Mouse (Mus musculus) heart, embryonic 14.5 days (tissue): ENCODE results near the gene Tmem135. TPM values are rescaled to one million over a fixed set of nuclear protein-coding genes. Genes with fewer than 3 reads are reported as not detected.

ENCODE experiments used
- ATAC-seq: fragments of 200-750 bp; cut with Nextera tagmentation; 2 replicates; pipeline ENCODE4 v1.8.0; 2017; ENCODE audit warnings: low read depth, moderate TSS enrichment; ENCODE audit not compliant: insufficient number of reproducible peaks, insufficient read depth, low FRiP score
- H3K27ac ChIP-seq, 2 experiments: fragments of 200-500 bp in 1 of 2; fragments of 300-500 bp in 1 of 2; sonication (generic) in 1 of 2; replicated peaks in 1 of 2; 2 replicates each; pipeline ENCODE4 v1.5.1; 2012 to 2014; ENCODE audit warnings: low read depth in 2 of 2, low read length in 2 of 2, control low read depth in 1 of 2, mild to moderate bottlenecking in 1 of 2, mixed read lengths in 1 of 2; ENCODE audit not compliant: control insufficient read depth in 1 of 2, insufficient read depth in 1 of 2
- H3K27me3 ChIP-seq: fragments of 300-500 bp; sonication (generic); 2 replicates; pipeline ENCODE4 v1.6.1; 2014; ENCODE audit warnings: mild to moderate bottlenecking, low read length, control low read depth; ENCODE audit not compliant: control insufficient read depth, insufficient read depth
- H3K36me3 ChIP-seq: fragments of 300-500 bp; sonication (generic); 2 replicates; pipeline ENCODE4 v1.6.1; 2014; ENCODE audit warnings: mild to moderate bottlenecking, control low read depth, low read length, mixed read lengths; ENCODE audit not compliant: control insufficient read depth, insufficient read depth
- H3K4me1 ChIP-seq, 2 experiments: fragments of 200-500 bp in 1 of 2; fragments of 300-500 bp in 1 of 2; sonication (generic) in 1 of 2; 2 replicates each; pipeline ENCODE4 v1.6.1; 2012 to 2014; ENCODE audit warnings: low read length in 2 of 2, control low read depth in 1 of 2, mixed read lengths in 1 of 2; ENCODE audit not compliant: control insufficient read depth in 2 of 2, insufficient read depth in 2 of 2
- H3K4me2 ChIP-seq: fragments of 300-500 bp; sonication (generic); 2 replicates; pipeline ENCODE4 v1.6.1; 2014; ENCODE audit warnings: mild to moderate bottlenecking, low read length
- H3K4me3 ChIP-seq, 2 experiments: fragments of 200-500 bp in 1 of 2; fragments of 300-500 bp in 1 of 2; sonication (generic) in 1 of 2; 2 replicates each; pipeline ENCODE4 v1.5.1; 2012 to 2014; ENCODE audit warnings: low read length in 2 of 2, mild to moderate bottlenecking in 2 of 2, control low read depth in 1 of 2, low read depth in 1 of 2, moderate library complexity in 1 of 2; ENCODE audit not compliant: control insufficient read depth in 1 of 2, insufficient read depth in 1 of 2
- H3K9ac ChIP-seq: fragments of 300-500 bp; sonication (generic); 2 replicates; pipeline ENCODE4 v1.6.1; 2014; ENCODE audit warnings: mild to moderate bottlenecking, low read length
- H3K9me3 ChIP-seq: fragments of 300-500 bp; sonication (generic); 2 replicates; pipeline ENCODE4 v1.6.1; 2016; ENCODE audit warnings: low read length, control low read depth; ENCODE audit not compliant: control insufficient read depth
- WGBS: fragments of 180-500 bp; shearing (Covaris S2); extraction: QIAGEN DNeasy Blood & Tissue Kit; methylation state at CpG from one replicate; pipeline ENCODE4 v1.1.7; 2014; 5-methylcytosine and 5-hydroxymethylcytosine counted together
- polyA plus RNA-seq: library from polyadenylated mRNA; unstranded; fragments of >200 nt; fragmentation: Nextera tagmentation; extraction: Ambion mirVana; gene quantifications from 2 replicates; pipeline ENCODE4 v1.2.1, GENCODE M21; 2014

The Tmem135 gene
- polyA plus RNA-seq, 1 experiment from 2014 or later = 28.4 TPM

DNA sequence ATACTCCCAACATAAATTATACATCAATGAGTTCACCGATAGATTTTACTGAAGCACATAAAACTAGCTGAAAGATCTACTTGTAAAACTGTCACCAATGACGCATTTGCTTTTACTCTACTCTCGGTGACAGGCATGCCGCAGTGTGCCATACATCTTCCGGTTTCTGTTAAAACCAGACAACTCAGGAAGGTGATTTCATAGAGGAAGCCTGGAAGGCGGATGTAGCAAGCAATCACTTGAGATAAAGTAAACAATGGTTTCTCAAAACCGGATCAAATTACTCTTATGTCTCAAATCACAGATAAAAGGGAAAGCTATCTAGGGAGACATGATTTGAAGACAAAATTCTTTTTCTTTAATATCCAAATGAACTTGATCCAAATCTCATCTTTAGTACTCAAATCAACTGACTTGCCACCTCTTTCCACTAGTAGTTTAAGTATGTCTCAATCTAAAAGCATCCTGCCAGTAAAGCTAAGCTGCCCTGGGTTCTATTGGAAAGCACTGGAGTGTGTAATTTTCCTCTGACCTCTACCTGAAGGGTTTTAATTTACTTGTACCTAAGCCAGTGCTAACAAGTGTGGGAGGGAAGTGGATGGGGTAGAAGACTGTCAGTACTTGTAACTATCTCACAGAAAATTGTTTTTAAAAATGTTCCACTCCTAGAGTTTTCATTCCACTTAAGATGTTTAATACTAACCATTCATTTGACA lies 155.7 kb downstream of the Tmem135 start:
- 49% methylated on average over 7 of the region's 7 CpGs for WGBS
- Histone ChIP-seq H3K27me3 (no peaks in the 10 kb centered on the region), H3K9me3 (no peaks in the 10 kb centered on the region), H3K4me3 (no peak overlapping the region), H3K4me1 (peaks cover 0 to 18% of the 10 kb centered on the region in 2 experiments; a peak in 3 of 4 replicates), H3K9ac (no peak overlapping the region), H3K36me3 (no peaks in the 10 kb centered on the region), H3K27ac (0 out of 4 replicates have a peak overlapping the region, but pooled peaks of 1 of the 2 experiments have one; percentile 16), H3K4me2 (no peak overlapping the region)
- ATAC-seq = no peak

DNA sequence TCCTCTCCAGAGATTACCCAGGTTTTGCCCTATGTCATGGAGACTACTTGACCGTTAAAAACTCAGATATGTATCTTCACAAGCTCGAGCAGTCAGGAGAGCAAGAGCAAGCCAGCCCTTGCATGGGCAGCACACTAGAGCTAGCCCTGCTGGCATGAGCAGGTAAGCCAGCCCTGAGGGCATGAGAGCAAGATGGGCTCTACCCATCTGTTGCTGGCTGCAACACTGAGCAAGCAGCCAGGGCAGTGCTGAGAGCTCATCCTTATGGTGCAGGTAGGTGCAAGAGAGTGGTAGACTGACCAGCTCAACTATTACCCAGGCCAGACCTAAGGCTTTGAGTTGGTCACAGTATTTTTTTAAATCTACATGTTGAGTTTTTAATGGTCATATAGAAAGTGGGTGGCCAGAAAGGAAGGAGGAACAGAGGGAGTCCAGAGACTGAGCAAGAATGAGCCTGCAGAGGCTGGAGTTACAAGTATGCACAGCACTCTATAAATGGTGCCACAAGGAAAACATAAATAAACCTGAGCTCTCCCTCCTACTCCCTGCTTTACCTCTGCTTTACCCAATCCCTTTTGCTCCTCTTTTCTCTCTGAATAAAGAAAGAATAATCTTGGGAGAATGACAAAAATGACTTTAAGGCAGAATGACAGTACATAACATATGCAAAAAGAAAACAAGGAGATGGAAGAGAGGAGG lies 156.9 kb downstream of the Tmem135 start:
- Histone ChIP-seq H3K4me2 (no peak overlapping the region), H3K36me3 (no peaks in the 10 kb centered on the region), H3K27ac (peak overlapping the region in 1 of 2 experiments; percentile 16; a peak in 1 of 4 replicates), H3K4me3 (no peak overlapping the region), H3K9ac (no peak overlapping the region), H3K27me3 (no peaks in the 10 kb centered on the region), H3K4me1 (peaks cover 0 to 18% of the 10 kb centered on the region in 2 experiments; a peak in 3 of 4 replicates), H3K9me3 (no peaks in the 10 kb centered on the region)
- 88% methylated on average over 2 of the region's 2 CpGs for WGBS
- no peak for ATAC-seq

DNA sequence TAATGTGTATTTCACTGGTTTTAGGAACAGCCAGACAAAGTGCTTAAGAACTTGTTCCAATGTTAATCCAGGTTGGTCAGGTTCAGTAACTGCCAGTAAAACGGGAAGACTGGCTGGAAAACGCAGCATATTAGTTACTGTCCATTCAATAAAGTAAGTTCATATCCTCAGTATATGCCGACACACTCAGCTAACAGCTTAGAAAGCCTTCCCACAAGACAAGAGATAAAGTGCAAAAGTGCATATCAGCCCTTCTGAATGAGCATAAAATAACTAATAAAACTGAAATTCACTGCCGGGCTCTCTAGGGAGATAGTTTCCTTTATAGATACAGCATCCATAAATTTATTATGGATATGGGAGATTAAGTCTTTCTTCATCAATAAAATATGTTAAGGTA lies 161.5 kb downstream of the Tmem135 start:
- Histone ChIP-seq H3K27ac (no peak overlapping the region), H3K4me2 (no peak overlapping the region), H3K4me3 (no peak overlapping the region), H3K27me3 (no peaks in the 10 kb centered on the region), H3K4me1 (no peaks in the 10 kb centered on the region), H3K9me3 (no peaks in the 10 kb centered on the region), H3K9ac (no peak overlapping the region), H3K36me3 (peaks cover 4% of the 10 kb centered on the region; the same call in 1 of the 2 replicates)
- ATAC-seq = no peak
- WGBS = 77% methylated on average over 4 of the region's 4 CpGs

GRCm38 (mm10) chr7:89242143-89242542 lies 161.9 kb downstream of the Tmem135 start:
- no peak for ATAC-seq
- Histone ChIP-seq H3K9ac (no peak overlapping the region), H3K9me3 (no peaks in the 10 kb centered on the region)

DNA sequence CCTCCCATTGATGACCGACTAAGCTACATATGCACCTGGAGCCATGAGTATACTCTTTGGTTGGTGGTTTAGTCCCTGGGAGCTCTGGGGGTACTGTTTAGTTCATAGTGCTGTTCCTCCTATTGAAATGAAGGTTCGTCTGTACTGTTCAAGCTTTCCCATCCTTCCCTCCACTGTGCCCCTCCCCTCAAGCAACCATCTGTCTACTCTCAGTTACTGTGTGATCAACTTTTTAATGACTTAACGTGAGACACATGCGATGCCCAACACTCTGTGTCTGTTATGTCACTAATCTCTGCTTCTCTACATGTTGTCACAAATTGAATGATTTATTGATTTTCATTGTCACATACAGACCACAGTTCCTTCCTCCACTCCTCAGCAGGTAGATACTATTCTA lies 164.4 kb downstream of the Tmem135 start:
- peaks cover 4% of the 10 kb centered on the region; the same call in 1 of the 2 replicates for H3K36me3 ChIP-seq
- H3K27me3 ChIP-seq = no peaks in the 10 kb centered on the region
- H3K4me3 ChIP-seq = no peak overlapping the region
- no peak overlapping the region for H3K9ac ChIP-seq
- no peaks in the 10 kb centered on the region for H3K9me3 ChIP-seq
- 86% methylated on average over 4 of the region's 4 CpGs for WGBS
- H3K4me2 ChIP-seq = no peak overlapping the region
- H3K4me1 ChIP-seq = peaks cover 0 to 8% of the 10 kb centered on the region in 2 experiments; a peak in 2 of 4 replicates
- H3K27ac ChIP-seq = no peak overlapping the region
- ATAC-seq = no peak

More at GRCm38 (mm10) chr7:89242143-89242542, 161.9 kb downstream of the Tmem135 start:
- H3K36me3 ChIP-seq = peaks cover 4% of the 10 kb centered on the region; the same call in 1 of the 2 replicates
- H3K27ac ChIP-seq = no peak overlapping the region
- 62% methylated on average over 2 of the region's 2 CpGs for WGBS
- H3K4me2 ChIP-seq = no peak overlapping the region
- no peaks in the 10 kb centered on the region for H3K27me3 ChIP-seq
- peaks cover 0 to under 1% of the 10 kb centered on the region in 2 experiments; a peak in 1 of 4 replicates for H3K4me1 ChIP-seq
- no peak overlapping the region for H3K4me3 ChIP-seq

- Histone ChIP-seq H3K4me3 (no peak overlapping the region), H3K27me3 (no peaks in the 10 kb centered on the region), H3K9ac (no peak overlapping the region), H3K36me3 (peaks cover 4% of the 10 kb centered on the region; the same call in 1 of the 2 replicates), H3K9me3 (no peaks in the 10 kb centered on the region), H3K4me2 (no peak overlapping the region), H3K4me1 (peaks cover 0 to 8% of the 10 kb centered on the region in 2 experiments; a peak in 3 of 4 replicates), H3K27ac (no peak overlapping the region)
- WGBS = 80% methylated on average over 2 of the region's 2 CpGs
- no peak for ATAC-seq
Observed at GRCm38 (mm10) chr7:89236592-89236991, 167.4 kb downstream of the Tmem135 start.

DNA sequence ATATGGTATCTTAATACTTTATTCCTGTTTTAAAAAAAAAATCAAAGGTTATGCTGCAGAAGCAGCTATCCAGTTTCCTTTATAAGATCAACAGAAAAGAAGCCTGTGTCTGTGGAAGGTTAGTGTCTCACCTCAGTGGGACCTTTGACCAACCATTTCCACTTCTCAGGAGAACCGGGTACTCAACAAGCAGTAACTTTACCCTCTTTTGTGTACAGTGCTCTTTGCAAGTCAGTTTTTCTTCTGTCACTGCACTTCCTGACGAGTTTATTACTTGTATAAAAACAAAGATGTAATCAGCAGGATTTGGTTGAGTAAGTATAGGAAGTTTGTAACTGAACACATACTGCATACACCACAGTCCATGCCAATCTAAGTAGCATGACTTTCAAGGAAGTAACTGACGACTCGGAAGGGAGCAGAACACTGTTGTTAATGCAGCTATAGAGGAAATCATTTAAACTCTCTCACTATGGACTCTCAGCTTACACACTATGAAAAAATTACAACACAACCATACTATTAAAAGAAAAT lies 168.0 kb downstream of the Tmem135 start:
- H3K4me2 ChIP-seq = no peak overlapping the region
- no peak for ATAC-seq
- no peak overlapping the region for H3K4me3 ChIP-seq
- H3K27ac ChIP-seq = no peak overlapping the region
- H3K27me3 ChIP-seq = no peaks in the 10 kb centered on the region
- peaks cover 0 to 8% of the 10 kb centered on the region in 2 experiments; a peak in 3 of 4 replicates for H3K4me1 ChIP-seq
- 68% methylated on average over 4 of the region's 4 CpGs for WGBS
- H3K9me3 ChIP-seq = no peaks in the 10 kb centered on the region
- H3K36me3 ChIP-seq = peaks cover 2% of the 10 kb centered on the region; the same call in 1 of the 2 replicates
- no peak overlapping the region for H3K9ac ChIP-seq
